ENCODE assay signal across 8 mouse cellular contexts in the genomic region with DNA sequence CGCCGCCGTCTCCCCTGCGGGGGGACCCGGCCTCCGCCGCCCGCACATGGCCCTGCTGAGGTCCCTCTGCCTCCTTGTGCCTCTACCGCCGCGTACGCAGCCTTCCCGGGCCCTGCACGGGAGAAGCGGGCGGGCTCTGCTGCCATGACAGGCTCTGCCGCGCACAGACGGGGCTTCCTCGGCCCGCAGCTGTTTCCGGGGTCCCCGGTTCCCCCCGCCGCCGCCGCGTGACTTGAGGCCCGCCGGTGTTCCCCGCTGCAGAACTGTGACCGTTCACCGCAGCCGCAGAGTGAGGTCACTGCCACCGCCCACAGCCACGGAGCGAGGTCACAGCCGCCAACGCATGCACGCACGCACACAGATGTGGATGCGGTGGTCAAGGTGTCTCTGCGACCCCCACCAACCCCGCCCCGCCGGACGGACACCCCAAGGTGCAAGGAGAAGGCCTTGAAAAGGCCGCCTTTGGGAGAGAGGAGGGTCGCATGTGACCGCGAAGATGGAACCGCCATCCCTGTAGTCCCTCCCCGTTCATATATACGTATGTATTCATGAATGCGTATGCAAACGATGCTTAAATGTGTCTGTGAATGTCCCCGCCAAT.
DNase-seq lines count a peak whose midpoint lies in the region; ATAC-seq and TF ChIP-seq lines count a peak whose summit lies in the region.

No protein-coding gene starts in this region.

- H3K9me3 ChIP-seq in ES-E14 (ENCODE audit: control insufficient read depth, insufficient read depth, low read depth, low read length) = no peaks in the 10 kb centered on the region
- no peaks in the 10 kb centered on the region for H3K9me3 ChIP-seq in hindbrain, embryonic 11.5 days (ENCODE audit: control insufficient read depth, low read length)

- H3K27me3 ChIP-seq in hindbrain, embryonic 11.5 days (ENCODE audit: control insufficient read depth, insufficient read depth, low read length) = no peaks in the 10 kb centered on the region

- peak; percentile 94 for ATAC-seq in hindbrain, embryonic 11.5 days (ENCODE audit: low FRiP score)
- ATAC-seq in neutrophil, adult 5-6 weeks (ENCODE audit: extremely low read depth, insufficient number of reproducible peaks, low FRiP score, poor library complexity, severe bottlenecking) = 0 out of 2 replicates have a peak, but pooled peaks have one; percentile 16

- WGBS in hindbrain, embryonic 11.5 days = 6% methylated on average over 57 of the region's 57 CpGs
- WGBS in lung, adult 2 months = 4% methylated on average over 57 of the region's 57 CpGs

- peak overlapping the region; percentile 68 to 82 for H3K4me3 ChIP-seq in ES-E14 (ENCODE audit: insufficient read depth in 1 of 2, low read depth in 1 of 2, low read length in 2 of 2, poor library complexity in 1 of 2, severe bottlenecking in 1 of 2)
- H3K4me3 ChIP-seq in hindbrain, embryonic 11.5 days (ENCODE audit: low read depth, low read length) = peak overlapping the region; percentile 58
- peak overlapping the region; percentile 54 for H3K4me3 ChIP-seq in lung, adult 2 months (replicated peaks; ENCODE audit: extremely low read depth, low read depth, low read length)

- in situ Hi-C loops in ES-E14 (cut with MboI; ENCODE audit: low sequenced_read_pairs in 2 of 2, unreplicated experiment in 2 of 2) = no loop called here

- no peaks in the 10 kb centered on the region; a peak in 1 of 4 replicates for H3K4me1 ChIP-seq in ES-E14 (ENCODE audit: control insufficient read depth in 2 of 2, insufficient read depth in 2 of 2, low read length in 2 of 2, poor library complexity in 1 of 2)
- H3K4me1 ChIP-seq in hindbrain, embryonic 11.5 days (replicated peaks; ENCODE audit: control insufficient read depth, insufficient read depth, low read length) = no peaks in the 10 kb centered on the region
- no peaks in the 10 kb centered on the region for H3K4me1 ChIP-seq in lung, adult 2 months (ENCODE audit: control insufficient read depth, insufficient read depth, low read length)

- H3K27ac ChIP-seq in ES-E14 (ENCODE audit: insufficient read depth, low read depth, low read length, poor library complexity, severe bottlenecking) = no peak overlapping the region
- H3K27ac ChIP-seq in hindbrain, embryonic 11.5 days (ENCODE audit: low read depth, low read length) = no peak overlapping the region

- peak overlapping the region; percentile 70 for H3K4me2 ChIP-seq in hindbrain, embryonic 11.5 days (replicated peaks; ENCODE audit: low read depth, low read length)

- peak overlapping the region; percentile 84 for H3K9ac ChIP-seq in ES-E14 (ENCODE audit: insufficient read depth, low read depth, low read length, poor library complexity, severe bottlenecking)
- peak overlapping the region; percentile 77 for H3K9ac ChIP-seq in hindbrain, embryonic 11.5 days (ENCODE audit: low read depth, low read length)

- peak; percentile 7 for DNase-seq in ES-E14 (ENCODE audit: low read depth, low spot score)
- DNase-seq in cerebellum, postnatal 10 days = peak; percentile 82 to 84
- peak; percentile 41 to 65 for DNase-seq in frontal cortex, postnatal 14 days (ENCODE audit: low spot score in 2 of 2)
- peak; percentile 70 for DNase-seq in hindbrain, embryonic 11.5 days (ENCODE audit: low spot score)
- DNase-seq in layer of hippocampus, adult 9-11 months = peak; percentile 48
- peak; percentile 23 for DNase-seq in lung, adult 2 months
- peak; percentile 4 to 8 for DNase-seq in thymus, adult 18-20 months

- H3K36me3 ChIP-seq in ES-E14 (ENCODE audit: control insufficient read depth, insufficient read depth, low read length, poor library complexity, severe bottlenecking) = no peaks in the 10 kb centered on the region
- H3K36me3 ChIP-seq in hindbrain, embryonic 11.5 days (ENCODE audit: control insufficient read depth, insufficient read depth, low read length) = no peaks in the 10 kb centered on the region

- no peak for TF ChIP-seq CTCF in lung, adult 2 months (IDR thresholded peaks at IDR 0.05; ENCODE audit: insufficient read depth, low read length)

- TF ChIP-seq POLR2A in lung, adult 2 months (IDR thresholded peaks at IDR 0.05; ENCODE audit: borderline replicate concordance, extremely low read depth, low read depth, low read length) = no peak

TF ChIP-seq in ES-E14, 5 proteins besides CTCF, POLR2A, EP300 and RAD21:
- TF ChIP-seq ZNF384 (IDR thresholded peaks at IDR 0.05; ENCODE audit: low read depth, low read length) (no peak), ZC3H11A (IDR thresholded peaks at IDR 0.05; ENCODE audit: borderline replicate concordance, low read depth, low read length) (no peak), CHD2 (IDR thresholded peaks at IDR 0.05; ENCODE audit: low read depth, low read length) (no peak), HCFC1 (IDR thresholded peaks at IDR 0.05; ENCODE audit: borderline replicate concordance, insufficient read depth, low read length) (no peak), MAFK (IDR thresholded peaks at IDR 0.05; ENCODE audit: insufficient read depth, low read depth, low read length) (no peak)
TF ChIP-seq in ES-E14: peak in this region for 0.

Comparison
In these comparisons a context has a peak if more than half of its experiments do, and no peak if none do; other contexts are left out.
1. DNase-seq: peak in every context shown above with its lines; median percentile 83 in cerebellum, postnatal 10 days; 70 in hindbrain, embryonic 11.5 days; 53 in frontal cortex, postnatal 14 days; 48 in layer of hippocampus, adult 9-11 months; 23 in lung, adult 2 months; 7 in ES-E14; 6 in thymus, adult 18-20 months.